Mouse (Mus musculus) cerebellum, adult 2 months (tissue): ENCODE results near the gene Gak. TPM values are rescaled to one million over a fixed set of nuclear protein-coding genes. Genes with fewer than 3 reads are reported as not detected.

ENCODE experiments used
- DNase-seq, 2 experiments: peaks; one replicate each; pipeline ENCODE4 v3.0.0; 2021
- H3K27ac ChIP-seq: fragments of 200-500 bp; 2 replicates; pipeline ENCODE4 v1.5.1; 2012; ENCODE audit warnings: low read length, control low read depth, inconsistent platforms; ENCODE audit not compliant: insufficient read depth
- H3K27me3 ChIP-seq: fragments of 200-500 bp; 2 replicates; pipeline ENCODE4 v1.6.1; 2012; ENCODE audit warnings: inconsistent platforms, mild to moderate bottlenecking, low read length, moderate library complexity; ENCODE audit not compliant: control insufficient read depth, insufficient read depth
- H3K4me1 ChIP-seq: fragments of 200-500 bp; 2 replicates; pipeline ENCODE4 v1.6.1; 2011; ENCODE audit warnings: low read length; ENCODE audit not compliant: control insufficient read depth, insufficient read depth
- H3K4me3 ChIP-seq: fragments of 200-500 bp; replicated peaks from 2 replicates; pipeline ENCODE3; 2011; ENCODE audit warnings: mild to moderate bottlenecking, low read depth, low read length, control low read depth; ENCODE audit not compliant: insufficient read depth
- CTCF ChIP-seq: fragments of 200-500 bp; IDR thresholded peaks from 2 replicates; pipeline ENCODE4 v1.5.1; 2011; ENCODE audit warnings: low read depth, mild to moderate bottlenecking, control low read depth, low read length, moderate library complexity, borderline replicate concordance; ENCODE audit not compliant: insufficient read depth
- POLR2A ChIP-seq: fragments of 200-500 bp; IDR thresholded peaks from 2 replicates; pipeline ENCODE4 v1.6.1; 2011; ENCODE audit warnings: low read length, control low read depth, borderline replicate concordance; ENCODE audit not compliant: insufficient read depth
- WGBS: fragments of 180-500 bp; shearing (Covaris S2); methylation state at CpG from one replicate; pipeline ENCODE4 v1.1.7; 2018; 5-methylcytosine and 5-hydroxymethylcytosine counted together
- polyA plus RNA-seq: library from polyadenylated mRNA; depleted of rRNA; stranded (reverse); fragments of >200 nt; gene quantifications from 2 replicates; pipeline ENCODE4 v1.2.3, GENCODE M21; 2012; rRNA removed

Gak gene
- polyA plus RNA-seq, result 89.9 and 91.6 TPM in 2 replicates

- TF ChIP-seq CTCF, result no peak
- TF ChIP-seq POLR2A, result peak; percentile 96
- DNase-seq, result peak; percentile 94 to 95
- Histone ChIP-seq H3K4me3 (peak within 1 kb of the TSS; percentile 85), H3K27ac (peak within 1 kb of the TSS; percentile 76), H3K27me3 (no peaks in the 10 kb centered on the region), H3K4me1 (peaks cover 2% of the 10 kb centered on the region; the same call in 1 of the 2 replicates)
- under 1% methylated on average over 58 of the region's 58 CpGs for WGBS
Observed at GRCm38 (mm10) chr5:108629634-108630483, at the start of gene Gak, which contains the start of gene Tmem175. Gene Gak (minus strand): TSS chr5:108629755. Gene Tmem175 (plus strand): TSS chr5:108629770.

- peaks cover 14% of the 10 kb centered on the region for H3K4me1 ChIP-seq
- 85% methylated on average over 6 of the region's 6 CpGs for WGBS
- peak in 1 of 2 experiments; percentile 51 for DNase-seq
- no peaks in the 10 kb centered on the region for H3K27me3 ChIP-seq
- no peak for TF ChIP-seq CTCF
- no peak for TF ChIP-seq POLR2A
- H3K27ac ChIP-seq, result 0 out of 2 replicates have a peak overlapping the region, but pooled peaks have one; percentile 12
- H3K4me3 ChIP-seq, result no peak overlapping the region
Observed at GRCm38 (mm10) chr5:108678296-108678854, 48.8 kb upstream of the Gak start.

- Histone ChIP-seq H3K4me1 (peaks cover 14% of the 10 kb centered on the region), H3K27ac (peak overlapping the region; percentile 62), H3K4me3 (peak overlapping the region; percentile 57), H3K27me3 (no peaks in the 10 kb centered on the region)
- DNase-seq, result peak; percentile 69 to 73
- 4% methylated on average over 25 of the region's 25 CpGs for WGBS
- TF ChIP-seq CTCF, result no peak; the same call in 1 of the 2 replicates
- no peak for TF ChIP-seq POLR2A
Observed at GRCm38 (mm10) chr5:108677605-108678295, 48.2 kb upstream of the Gak start.

- H3K27me3 ChIP-seq, result no peaks in the 10 kb centered on the region
- TF ChIP-seq CTCF, result 0 out of 2 replicates have a peak, but pooled peaks have one; percentile 11
- no peak for TF ChIP-seq POLR2A
- H3K4me3 ChIP-seq, result peak overlapping the region; percentile 57
- peaks cover 14% of the 10 kb centered on the region for H3K4me1 ChIP-seq
- whole genome bisulfite sequencing, result 17% methylated on average over 5 of the region's 5 CpGs
- peak overlapping the region; percentile 62 for H3K27ac ChIP-seq
- no peak for DNase-seq
Observed at GRCm38 (mm10) chr5:108676772-108677498, 47.4 kb upstream of the Gak start.

- 84% methylated on average over 9 of the region's 9 CpGs for WGBS
- no peak for DNase-seq
- Histone ChIP-seq H3K27me3 (no peaks in the 10 kb centered on the region), H3K27ac (no peak within 1 kb of the TSS), H3K4me3 (no peak within 1 kb of the TSS), H3K4me1 (peaks cover 14% of the 10 kb centered on the region)
- TF ChIP-seq CTCF (no peak), POLR2A (no peak)
Observed at GRCm38 (mm10) chr5:108675251-108675816, 45.8 kb upstream of the Gak start, which contains the start of gene Slc26a1. Gene Slc26a1 (minus strand): TSS chr5:108675569.

- H3K27me3 ChIP-seq, result no peaks in the 10 kb centered on the region
- no peak for TF ChIP-seq CTCF
- no peak for TF ChIP-seq POLR2A
- DNase-seq, result no peak
- H3K27ac ChIP-seq, result no peak overlapping the region
- WGBS, result 80% methylated on average over 2 of the region's 2 CpGs
- no peak overlapping the region for H3K4me3 ChIP-seq
- peaks cover 17% of the 10 kb centered on the region for H3K4me1 ChIP-seq
Observed at GRCm38 (mm10) chr5:108674624-108675023, 45.1 kb upstream of the Gak start.
